7 mouse cellular contexts compared by ENCODE assay signal in the genomic region with DNA sequence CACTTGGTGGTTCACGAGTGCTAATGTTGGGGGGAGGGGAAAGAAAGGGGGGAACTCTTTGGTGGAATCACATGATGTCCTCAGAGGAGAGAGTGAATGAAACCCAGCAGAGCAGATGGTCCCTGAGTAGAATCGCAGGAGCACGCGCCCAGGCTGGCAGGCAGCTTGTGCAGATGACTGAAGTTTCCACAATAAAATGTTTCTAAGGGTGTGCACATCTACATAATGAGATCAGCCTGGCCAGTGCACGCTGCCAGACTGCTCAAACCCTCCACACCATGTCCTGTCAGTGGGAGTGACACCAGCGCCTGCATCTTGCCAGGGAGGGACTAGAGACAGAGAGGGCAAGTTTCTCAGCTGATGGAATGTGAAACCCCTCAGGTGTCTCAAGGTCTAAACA. TPM values are rescaled to one million over a fixed set of nuclear protein-coding genes. Genes with fewer than 3 reads are reported as not detected.
A peak's percentile ranks its signal among the peaks of the same experiment; 100 is the strongest.
DNase-seq lines count a peak whose midpoint lies in the region; ATAC-seq and TF ChIP-seq lines count a peak whose summit lies in the region.

No protein-coding gene starts in this region.

- no peak for TF ChIP-seq POLR2A in heart, adult 2 months (IDR thresholded peaks at IDR 0.05; ENCODE audit: insufficient read depth, low read depth, low read length)

- peaks cover 5% of the 10 kb centered on the region for H3K4me1 ChIP-seq in heart, adult 2 months (ENCODE audit: control insufficient read depth, insufficient read depth, low read length)
- no peaks in the 10 kb centered on the region for H3K4me1 ChIP-seq in intestine, postnatal 0 days (replicated peaks; ENCODE audit: control insufficient read depth, insufficient read depth, low read length)

- no peak overlapping the region for H3K9ac ChIP-seq in heart, adult 2 months (ENCODE audit: low read depth, low read length)
- H3K9ac ChIP-seq in intestine, postnatal 0 days (ENCODE audit: low read depth, low read length) = no peak overlapping the region

- peak overlapping the region; percentile 9; the same call in 1 of the 2 replicates for H3K27ac ChIP-seq in heart, adult 2 months
- H3K27ac ChIP-seq in intestine, postnatal 0 days (ENCODE audit: low read depth, low read length) = no peak overlapping the region

- H3K79me2 ChIP-seq in heart, adult 2 months (replicated peaks; ENCODE audit: control insufficient read depth, insufficient read depth, low read length) = no peaks in the 10 kb centered on the region

- H3K36me3 ChIP-seq in heart, adult 2 months (ENCODE audit: control insufficient read depth, insufficient read depth, low read length) = no peaks in the 10 kb centered on the region
- H3K36me3 ChIP-seq in intestine, postnatal 0 days (ENCODE audit: control insufficient read depth, insufficient read depth) = no peaks in the 10 kb centered on the region

- no peak for TF ChIP-seq CTCF in heart, adult 2 months (IDR thresholded peaks at IDR 0.05)
- TF ChIP-seq CTCF in intestine, postnatal 0 days (IDR thresholded peaks at IDR 0.05; ENCODE audit: low read depth) = no peak

- no peak for ATAC-seq in intestine, postnatal 0 days

- H3K9me3 ChIP-seq in intestine, postnatal 0 days (ENCODE audit: control insufficient read depth) = no peaks in the 10 kb centered on the region

- TF ChIP-seq EP300 in heart, adult 2 months (IDR thresholded peaks at IDR 0.05; ENCODE audit: insufficient read depth, low read depth, low read length) = 0 out of 2 replicates have a peak, but pooled peaks have one; percentile 32

- intact Hi-C loops in heart, adult 2 months (cut with DNase I) = no loop called here

- DNase-seq in 3134 (ENCODE audit: extremely low read depth, insufficient read length, low spot score) (peak; percentile 75), 3T3-L1 (ENCODE audit: low read depth, low spot score) (peak; percentile 77)
- peak; percentile 45 to 64 for DNase-seq in heart, adult 2 months
- peak; percentile 72 to 74 for DNase-seq in layer of hippocampus, postnatal 36 days
- no peak for DNase-seq in urinary bladder, postnatal 25 days (ENCODE audit: low spot score)
- no peak for DNase-seq in cerebellum, postnatal 36 days

- H3K4me2 ChIP-seq in intestine, postnatal 0 days (replicated peaks; ENCODE audit: low read depth) = no peak overlapping the region

- 49% methylated on average over 6 of the region's 6 CpGs for WGBS in heart, adult 2 months
- 67% methylated on average over 6 of the region's 6 CpGs for WGBS in intestine, postnatal 0 days

- no peaks in the 10 kb centered on the region for H3K27me3 ChIP-seq in heart, adult 2 months (ENCODE audit: control insufficient read depth, insufficient read depth, low read length)
- no peaks in the 10 kb centered on the region for H3K27me3 ChIP-seq in intestine, postnatal 0 days (replicated peaks; ENCODE audit: control insufficient read depth, insufficient read depth, low read length)

- H3K4me3 ChIP-seq in heart, adult 2 months = no peak overlapping the region
- no peak overlapping the region for H3K4me3 ChIP-seq in intestine, postnatal 0 days (ENCODE audit: low read depth, low read length)

RNA-seq across cellular contexts. Expression of a gene that starts 10.9 kb away (rescaled TPM):
- 1 to 10 TPM; 2.1 to 3.3 TPM for total RNA-seq in heart, adult 2 months (2021)
- polyA plus RNA-seq in heart, adult 2 months (2012; rRNA removed) = 6.3 and 11.2 TPM in 2 replicates
- 10 to 100 TPM; 12.1 to 14.0 TPM for total RNA-seq in layer of hippocampus, postnatal 36 days (2021)
- 9.0 and 9.2 TPM in 2 replicates for polyA plus RNA-seq in intestine, postnatal 0 days (2015; fragmentation: Nextera tagmentation; extraction: Ambion mirVana)

RNA-seq across cellular contexts. Expression of a gene that starts 13.0 kb away (rescaled TPM):
- 10 to 100 TPM; 18.6 to 19.9 TPM for total RNA-seq in heart, adult 2 months (2021)
- 25.6 and 33.3 TPM in 2 replicates for polyA plus RNA-seq in heart, adult 2 months (2012; rRNA removed)
- 1 to 10 TPM; 4.8 to 8.3 TPM for total RNA-seq in layer of hippocampus, postnatal 36 days (2021)
- 15.0 and 15.8 TPM in 2 replicates for polyA plus RNA-seq in intestine, postnatal 0 days (2015; fragmentation: Nextera tagmentation; extraction: Ambion mirVana)

RNA-seq across cellular contexts. Expression of a gene that starts 29.4 kb away (rescaled TPM):
- 10 to 100 TPM; 30.9 to 42.6 TPM for total RNA-seq in heart, adult 2 months (2021)
- polyA plus RNA-seq in heart, adult 2 months (2012; rRNA removed) = 49.1 and 58.1 TPM in 2 replicates
- 10 to 100 TPM; 23.5 to 25.2 TPM for total RNA-seq in layer of hippocampus, postnatal 36 days (2021)
- polyA plus RNA-seq in intestine, postnatal 0 days (2015; fragmentation: Nextera tagmentation; extraction: Ambion mirVana) = 32.3 and 32.7 TPM in 2 replicates

RNA-seq across cellular contexts. Expression of a gene that starts 45.2 kb away (rescaled TPM):
- 100 to 1,000 TPM; 743 to 848 TPM for total RNA-seq in heart, adult 2 months (2021)
- polyA plus RNA-seq in heart, adult 2 months (2012; rRNA removed) = 1,153 and 1,176 TPM in 2 replicates
- total RNA-seq in layer of hippocampus, postnatal 36 days (2021) = 10 to 100 TPM; 14.4 to 14.8 TPM
- 9.9 and 10.1 TPM in 2 replicates for polyA plus RNA-seq in intestine, postnatal 0 days (2015; fragmentation: Nextera tagmentation; extraction: Ambion mirVana)

RNA-seq across cellular contexts. Expression of a gene that starts 49.8 kb away (rescaled TPM):
- 100 to 1,000 TPM; 463 to 551 TPM for total RNA-seq in heart, adult 2 months (2021)
- 1,125 and 1,658 TPM in 2 replicates for polyA plus RNA-seq in heart, adult 2 months (2012; rRNA removed)
- not detected for total RNA-seq in layer of hippocampus, postnatal 36 days (2021)
- 20.9 and 22.7 TPM in 2 replicates for polyA plus RNA-seq in intestine, postnatal 0 days (2015; fragmentation: Nextera tagmentation; extraction: Ambion mirVana)

Comparison
In these comparisons a context has a peak if more than half of its experiments do, and no peak if none do; other contexts are left out.
1. DNase-seq: peak in 3134 (single experiment), 3T3-L1 (single experiment), heart, adult 2 months (2 of 2) and layer of hippocampus, postnatal 36 days (2 of 2); none in urinary bladder, postnatal 25 days (single experiment) and cerebellum, postnatal 36 days (0 of 2).